ENCODE assay signal across 15 mouse cellular contexts in the genomic region with DNA sequence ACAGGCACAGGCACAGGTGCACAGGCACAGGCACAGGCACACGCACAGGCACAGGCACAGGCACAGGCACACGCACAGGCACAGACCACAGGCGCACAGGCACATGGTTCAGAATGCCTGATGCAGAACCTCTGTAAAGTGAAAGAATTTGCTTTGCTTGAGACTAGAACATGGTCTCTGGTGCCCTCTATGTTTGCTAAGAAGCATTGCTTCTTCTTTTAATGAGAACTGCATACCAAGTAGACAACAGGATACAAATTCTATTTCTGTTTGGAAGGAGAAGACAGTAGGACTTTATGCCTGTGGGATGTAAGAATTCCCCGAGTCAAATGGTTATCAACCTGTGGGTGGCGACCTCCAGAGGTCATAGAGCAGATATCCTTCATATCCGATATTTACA. TPM values are rescaled to one million over a fixed set of nuclear protein-coding genes. Genes with fewer than 3 reads are reported as not detected.
DNase-seq lines count a peak whose midpoint lies in the region; ATAC-seq and TF ChIP-seq lines count a peak whose summit lies in the region.
"Had no signal": no experiment of that assay in that cellular context is flagged by ENCODE, and none has a peak within 500 bp of the region (broad histone marks: within the 10 kb centered on the region; RNA-seq: fewer than 3 reads in every experiment).

No protein-coding gene starts in this region.

- H3K27me3 ChIP-seq in hindbrain, embryonic 14.5 days (ENCODE audit: control insufficient read depth, insufficient read depth, low read length), result no peaks in the 10 kb centered on the region
- H3K27me3 ChIP-seq in hindbrain, embryonic 12.5 days, result no peaks in the 10 kb centered on the region
- no peaks in the 10 kb centered on the region for H3K27me3 ChIP-seq in lung, postnatal 0 days (replicated peaks; ENCODE audit: insufficient read depth, low read length)
- H3K27me3 ChIP-seq: liver, embryonic 13.5 days had no signal

- no peak overlapping the region for H3K27ac ChIP-seq in hindbrain, embryonic 14.5 days
- no peak overlapping the region for H3K27ac ChIP-seq in hindbrain, embryonic 12.5 days
- H3K27ac ChIP-seq in lung, postnatal 0 days (ENCODE audit: low read length), result no peak overlapping the region
- H3K27ac ChIP-seq: liver, embryonic 13.5 days had no signal

- no peak overlapping the region for H3K9ac ChIP-seq in hindbrain, embryonic 14.5 days
- no peak overlapping the region for H3K9ac ChIP-seq in hindbrain, embryonic 12.5 days
- H3K9ac ChIP-seq in lung, postnatal 0 days (replicated peaks; ENCODE audit: low read depth), result no peak overlapping the region
- H3K9ac ChIP-seq: liver, embryonic 13.5 days had no signal

- peak; percentile 74 for TF ChIP-seq CTCF in lung, postnatal 0 days (IDR thresholded peaks at IDR 0.05)

- H3K9me3 ChIP-seq in hindbrain, embryonic 14.5 days (ENCODE audit: control insufficient read depth, low read length), result no peaks in the 10 kb centered on the region
- no peaks in the 10 kb centered on the region for H3K9me3 ChIP-seq in hindbrain, embryonic 12.5 days (replicated peaks)
- H3K9me3 ChIP-seq in lung, postnatal 0 days (ENCODE audit: low read length), result no peaks in the 10 kb centered on the region
- H3K9me3 ChIP-seq: liver, embryonic 13.5 days had no signal

- no peak overlapping the region for H3K4me2 ChIP-seq in hindbrain, embryonic 14.5 days (replicated peaks)
- no peak overlapping the region for H3K4me2 ChIP-seq in hindbrain, embryonic 12.5 days (replicated peaks)
- H3K4me2 ChIP-seq in lung, postnatal 0 days (replicated peaks; ENCODE audit: low read depth, low read length), result no peak overlapping the region
- H3K4me2 ChIP-seq: liver, embryonic 13.5 days had no signal

- TF ChIP-seq EP300 in lung, postnatal 0 days (IDR thresholded peaks at IDR 0.05), result no peak

- DNase-seq in hindbrain, embryonic 14.5 days (ENCODE audit: low spot score), result peak; percentile 66
- DNase-seq in lung, postnatal 0 days (ENCODE audit: low spot score), result peak; percentile 64
- DNase-seq in lung, postnatal 4 days, result no peak
- DNase-seq in ZHBTc4 (ENCODE audit: low read depth, low spot score), result peak; percentile 45
- DNase-seq in retina, postnatal 1 day, result peak; percentile 31
- no peak for DNase-seq in urinary bladder, postnatal 36 days (ENCODE audit: low spot score in 2 of 2)
- DNase-seq in left cerebral cortex, adult 8-10 months (ENCODE audit: low spot score in 2 of 2), result no peak
- DNase-seq: cerebellum, adult 11 months; kidney, postnatal 25 days; liver, embryonic 13.5 days; spleen, adult 18-20 months had no signal

- no peaks in the 10 kb centered on the region for H3K36me3 ChIP-seq in hindbrain, embryonic 14.5 days (replicated peaks; ENCODE audit: control insufficient read depth, insufficient read depth)
- no peaks in the 10 kb centered on the region for H3K36me3 ChIP-seq in hindbrain, embryonic 12.5 days
- no peaks in the 10 kb centered on the region for H3K36me3 ChIP-seq in lung, postnatal 0 days (ENCODE audit: insufficient read depth, low read length)
- H3K36me3 ChIP-seq: liver, embryonic 13.5 days had no signal

- no peaks in the 10 kb centered on the region for H3K4me1 ChIP-seq in hindbrain, embryonic 14.5 days (replicated peaks; ENCODE audit: control insufficient read depth, insufficient read depth, low read length)
- no peaks in the 10 kb centered on the region for H3K4me1 ChIP-seq in hindbrain, embryonic 12.5 days
- no peaks in the 10 kb centered on the region for H3K4me1 ChIP-seq in lung, postnatal 0 days (ENCODE audit: insufficient read depth, low read depth, low read length)
- H3K4me1 ChIP-seq: liver, embryonic 13.5 days had no signal

- 73% methylated on average over 6 of the region's 6 CpGs for WGBS in hindbrain, embryonic 14.5 days
- WGBS in hindbrain, embryonic 12.5 days, result 72% methylated on average over 6 of the region's 6 CpGs
- WGBS in lung, postnatal 0 days, result 56% methylated on average over 6 of the region's 6 CpGs

- no peak overlapping the region for H3K4me3 ChIP-seq in hindbrain, embryonic 14.5 days (replicated peaks; ENCODE audit: low read length)
- no peak overlapping the region for H3K4me3 ChIP-seq in hindbrain, embryonic 12.5 days
- H3K4me3 ChIP-seq in lung, postnatal 0 days (ENCODE audit: low read depth, low read length), result no peak overlapping the region
- H3K4me3 ChIP-seq: erythroblast, embryonic 14.5 days; liver, embryonic 13.5 days; myocyte had no signal

- peak; percentile 51; the same call in 1 of the 2 replicates for ATAC-seq in hindbrain, embryonic 14.5 days (ENCODE audit: low FRiP score)
- no peak for ATAC-seq in hindbrain, embryonic 12.5 days (ENCODE audit: low FRiP score)
- no peak for ATAC-seq in lung, postnatal 0 days

RNA-seq across cellular contexts. Expression of a gene that starts 14.0 kb away (rescaled TPM):
- polyA plus RNA-seq in hindbrain, embryonic 14.5 days (2014; fragmentation: Nextera tagmentation; extraction: Ambion mirVana), result not detected in 2 replicates
- polyA plus RNA-seq in hindbrain, embryonic 12.5 days (2016; fragmentation: Nextera tagmentation; extraction: Ambion mirVana), result not detected in 2 replicates
- 0.08 and 0.20 TPM in 2 replicates for polyA plus RNA-seq in lung, postnatal 0 days (2015; fragmentation: Nextera tagmentation; extraction: Ambion mirVana)
- under 1 TPM; 0.41 to 0.99 (median 0.53) TPM for total RNA-seq in left cerebral cortex, adult 8-10 months (2022)
- polyA plus RNA-seq: erythroblast, embryonic 14.5 days; liver, embryonic 13.5 days; myocyte; urinary bladder, adult 2 months had no signal

RNA-seq across cellular contexts. Expression of a gene that starts 39.0 kb away (rescaled TPM):
- 15.0 and 15.9 TPM in 2 replicates for polyA plus RNA-seq in hindbrain, embryonic 14.5 days (2014; fragmentation: Nextera tagmentation; extraction: Ambion mirVana)
- polyA plus RNA-seq in hindbrain, embryonic 12.5 days (2016; fragmentation: Nextera tagmentation; extraction: Ambion mirVana), result 28.0 and 31.0 TPM in 2 replicates
- 10.8 and 12.6 TPM in 2 replicates for polyA plus RNA-seq in lung, postnatal 0 days (2015; fragmentation: Nextera tagmentation; extraction: Ambion mirVana)
- 10 to 100 TPM; 18.0 to 20.6 (median 19.4) TPM for total RNA-seq in left cerebral cortex, adult 8-10 months (2022)

RNA-seq across cellular contexts. Expression of a gene that starts 39.3 kb away (rescaled TPM):
- 8.9 and 10.0 TPM in 2 replicates for polyA plus RNA-seq in hindbrain, embryonic 14.5 days (2014; fragmentation: Nextera tagmentation; extraction: Ambion mirVana)
- polyA plus RNA-seq in hindbrain, embryonic 12.5 days (2016; fragmentation: Nextera tagmentation; extraction: Ambion mirVana), result 13.5 and 13.7 TPM in 2 replicates
- polyA plus RNA-seq in lung, postnatal 0 days (2015; fragmentation: Nextera tagmentation; extraction: Ambion mirVana), result 11.1 and 11.2 TPM in 2 replicates
- total RNA-seq in left cerebral cortex, adult 8-10 months (2022), result 10 to 100 TPM in 3 of 4 experiments, 1 to 10 TPM in 1; 9.6 to 12.8 (median 12.1) TPM

Comparison
In these comparisons a context has a peak if more than half of its experiments do, and no peak if none do; other contexts are left out.
1. DNase-seq: peak in hindbrain, embryonic 14.5 days (single experiment), lung, postnatal 0 days (single experiment), ZHBTc4 (single experiment) and retina, postnatal 1 day (single experiment); none in lung, postnatal 4 days (0 of 2), urinary bladder, postnatal 36 days (0 of 2) and left cerebral cortex, adult 8-10 months (0 of 2).